17 mouse cellular contexts compared by ENCODE assay signal in the genomic region with DNA sequence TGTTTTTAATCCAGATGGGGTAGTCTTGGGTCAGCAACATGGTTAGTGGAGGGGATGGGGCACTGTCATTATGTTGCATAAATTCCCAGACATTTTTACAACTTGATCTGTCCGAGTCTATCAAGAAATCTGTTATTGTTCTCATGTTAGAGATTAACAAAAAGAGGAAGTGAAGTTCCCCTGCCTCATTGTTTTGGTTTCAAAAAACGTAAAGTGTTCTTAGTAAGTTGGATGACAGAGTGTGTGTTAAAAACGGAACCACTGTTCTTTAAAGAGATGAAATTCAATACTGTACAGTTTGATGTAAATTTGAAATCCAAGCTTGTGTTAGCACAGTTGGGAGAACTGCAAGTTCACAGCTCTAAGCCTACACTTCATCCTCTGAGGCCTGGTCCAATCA.
"Had no signal": no experiment of that assay in that cellular context is flagged by ENCODE, and none has a peak within 500 bp of the region (broad histone marks: within the 10 kb centered on the region; RNA-seq: fewer than 3 reads in every experiment).

No protein-coding gene starts in this region.

- H3K36me3 ChIP-seq: limb, embryonic 10.5 days; liver, embryonic 15.5 days; midbrain, embryonic 12.5 days; neural tube, embryonic 15.5 days; stomach, embryonic 15.5 days had no signal

- H3K27me3 ChIP-seq: liver, embryonic 15.5 days; midbrain, embryonic 12.5 days; neural tube, embryonic 15.5 days; stomach, embryonic 15.5 days had no signal

- H3K4me1 ChIP-seq: limb, embryonic 10.5 days; liver, embryonic 15.5 days; midbrain, embryonic 12.5 days; neural tube, embryonic 15.5 days; stomach, embryonic 15.5 days had no signal

- H3K9me3 ChIP-seq: limb, embryonic 10.5 days; liver, embryonic 15.5 days; midbrain, embryonic 12.5 days; neural tube, embryonic 15.5 days; stomach, embryonic 15.5 days had no signal

- H3K4me3 ChIP-seq: left cerebral cortex, adult 2 months; limb, embryonic 10.5 days; liver, embryonic 15.5 days; midbrain, embryonic 12.5 days; myocyte; neural tube, embryonic 15.5 days; stomach, embryonic 15.5 days had no signal

- DNase-seq: kidney, adult 9 months; kidney, postnatal 14 days; lung, embryonic 14.5 days; lung, postnatal 10 days; lung, postnatal 4 days; right cerebral cortex, postnatal 4 days; spleen, adult 18-20 months; thymus, adult 2 months; thymus, postnatal 25 days had no signal

- H3K27ac ChIP-seq: left cerebral cortex, adult 2 months; limb, embryonic 10.5 days; liver, embryonic 15.5 days; midbrain, embryonic 12.5 days; neural tube, embryonic 15.5 days; stomach, embryonic 15.5 days had no signal

- H3K4me2 ChIP-seq: liver, embryonic 11.5 days; liver, embryonic 15.5 days; lung, embryonic 14.5 days; midbrain, embryonic 12.5 days; neural tube, embryonic 15.5 days; stomach, embryonic 15.5 days had no signal

- H3K9ac ChIP-seq: liver, embryonic 15.5 days; lung, embryonic 14.5 days; midbrain, embryonic 12.5 days; neural tube, embryonic 15.5 days; stomach, embryonic 15.5 days had no signal
